Mouse (Mus musculus) monocyte, adult 2 months (primary cell): ENCODE results near the gene 4930432K21Rik.

Experiments used
- DNase-seq, 2 experiments: peaks; one replicate each; pipeline ENCODE4 v3.0.0; 2022; ENCODE audit warnings: low spot score in 2 of 2, low read depth in 1 of 2

4930432K21Rik gene

DNA sequence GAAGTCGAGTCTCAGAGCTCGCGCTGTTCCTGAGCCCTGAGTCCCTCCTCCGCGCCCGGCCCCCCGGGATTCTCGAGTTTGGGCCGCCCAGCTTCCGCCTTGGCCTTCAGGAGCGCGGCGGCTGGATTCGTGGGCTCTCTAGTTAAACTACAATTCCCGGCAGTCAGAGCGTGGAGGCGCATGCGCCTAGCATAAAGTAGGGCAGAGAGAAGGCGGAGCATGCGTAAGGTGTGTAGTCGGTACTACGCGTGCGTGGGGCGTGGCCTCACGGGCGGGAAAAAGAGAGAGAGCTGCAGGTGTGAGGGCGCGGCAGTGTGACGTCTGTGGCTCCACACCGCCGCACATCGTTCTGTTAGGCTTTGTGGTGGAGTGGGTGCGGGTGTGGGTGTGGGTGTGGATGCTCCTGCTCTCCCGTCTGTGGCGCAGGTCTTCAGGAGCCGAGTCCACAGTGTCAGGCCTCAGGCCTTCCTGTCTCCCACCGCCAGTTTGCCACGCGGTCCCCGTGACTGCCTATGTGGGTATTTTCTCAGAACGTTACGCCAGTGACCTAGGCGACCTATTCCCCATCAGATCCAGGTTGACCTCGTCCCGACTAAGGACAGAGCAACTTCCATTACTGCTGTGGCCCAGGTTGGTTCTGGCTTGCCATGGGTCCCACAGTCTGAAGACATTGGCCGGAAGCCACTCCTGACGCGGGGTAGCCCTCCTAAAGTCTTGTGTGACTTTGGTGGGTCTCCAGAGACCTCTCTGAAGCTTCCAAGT, at the start of gene 4930432K21Rik, which contains the start of gene Cc2d1a:
Gene 4930432K21Rik (plus strand): TSS at position 257 of the 762 bp plus-strand sequence.
Gene Cc2d1a (minus strand): TSS at position 168 of the 762 bp plus-strand sequence.
- peak; percentile 64 to 73 for DNase-seq

DNA sequence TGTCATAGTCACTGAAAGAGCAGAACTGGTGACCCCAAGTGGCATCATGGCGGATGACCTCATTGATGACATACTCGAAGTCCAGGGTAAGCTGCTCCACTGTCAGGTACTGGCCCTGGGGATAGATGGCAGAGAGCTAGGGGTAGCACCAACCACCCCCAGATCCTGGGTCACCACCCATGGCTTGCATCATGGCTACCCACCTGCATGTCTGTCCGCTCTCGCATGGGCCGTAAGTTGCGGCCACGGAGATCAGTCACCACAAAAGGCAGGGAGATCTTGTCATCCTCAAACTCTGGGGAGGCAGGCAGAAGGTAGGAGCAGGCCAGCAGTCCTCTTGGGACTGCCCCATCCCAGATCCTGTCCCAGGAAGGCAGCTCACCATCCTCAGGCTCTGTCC, 49.4 kb upstream of the 4930432K21Rik start:
- DNase-seq: no peak

GRCm38 (mm10) chr8:84101476-84102270, 46.2 kb upstream of the 4930432K21Rik start:
- DNase-seq: no peak

GRCm38 (mm10) chr8:84103601-84104000, 44.2 kb upstream of the 4930432K21Rik start:
- no peak for DNase-seq

- DNase-seq: peak in 1 of 2 experiments; percentile 25
These were observed 43.6 kb upstream of the 4930432K21Rik start for GRCm38 (mm10) chr8:84104221-84104620.

- peak; percentile 88 to 92 for DNase-seq
These were observed 42.9 kb upstream of the 4930432K21Rik start, which contains the start of gene Dcaf15 for GRCm38 (mm10) chr8:84104697-84105609. TSS of gene Dcaf15 (minus strand) at chr8:84104768.

- no peak for DNase-seq
These were observed 42.1 kb upstream of the 4930432K21Rik start for GRCm38 (mm10) chr8:84105676-84106075.

DNA sequence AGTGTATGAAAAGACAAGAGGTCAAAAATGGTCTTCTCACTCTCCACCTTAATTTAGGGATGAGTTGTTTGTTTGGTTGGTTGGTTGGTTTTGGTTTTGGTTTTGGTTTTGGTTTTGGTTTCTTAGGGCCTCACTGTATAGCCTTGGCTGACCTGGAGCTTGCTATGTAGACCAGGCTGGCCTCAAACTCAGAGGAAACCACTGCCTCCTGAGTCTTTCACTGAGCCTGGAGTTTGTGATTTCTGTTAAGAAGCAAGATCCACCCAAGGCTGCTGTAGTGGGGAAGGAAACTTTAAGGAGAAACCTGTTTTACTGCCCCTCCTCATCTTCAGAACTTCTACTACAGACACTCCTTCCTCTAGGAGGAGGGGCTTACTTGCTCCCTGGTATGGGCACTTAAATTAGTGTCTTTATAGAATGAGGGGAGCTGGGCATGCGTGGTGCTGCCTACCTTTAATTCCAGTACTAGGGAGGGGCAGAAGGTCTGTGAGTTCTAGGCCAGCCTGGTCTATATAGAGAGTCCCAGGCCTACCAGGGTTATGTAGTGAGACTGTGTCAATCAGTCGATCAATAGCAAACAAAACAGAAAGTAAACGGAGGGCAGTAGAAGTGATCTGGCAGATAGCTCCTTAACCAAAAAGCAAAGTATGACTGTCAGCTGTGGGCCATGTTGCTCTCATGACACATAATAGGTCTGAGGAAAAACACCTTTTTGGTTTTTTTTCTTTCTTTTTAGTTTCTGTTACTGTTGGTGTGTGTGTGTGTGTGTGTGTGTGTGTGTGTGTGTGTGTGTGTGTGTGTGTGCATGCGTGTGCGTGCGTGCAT, 41.4 kb upstream of the 4930432K21Rik start:
- DNase-seq: no peak

DNA sequence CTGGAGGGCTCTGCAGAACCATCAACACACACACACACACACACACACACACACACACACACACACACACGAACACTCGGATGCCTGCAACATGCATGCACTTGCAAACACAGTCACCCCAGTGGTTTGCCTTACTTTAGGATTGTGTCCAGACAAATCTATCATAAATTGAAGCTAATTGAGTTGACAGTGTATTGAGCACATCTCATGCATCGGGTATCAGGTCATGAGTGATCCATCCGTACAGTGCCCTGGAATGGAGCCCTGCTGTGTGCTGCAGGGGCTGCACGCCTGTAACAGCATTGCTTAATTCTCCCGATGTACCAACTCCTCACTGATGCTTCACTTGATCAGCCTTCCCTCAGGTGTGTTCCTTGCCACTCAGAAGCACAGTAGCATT, 32.2 kb upstream of the 4930432K21Rik start:
- DNase-seq: no peak

DNA sequence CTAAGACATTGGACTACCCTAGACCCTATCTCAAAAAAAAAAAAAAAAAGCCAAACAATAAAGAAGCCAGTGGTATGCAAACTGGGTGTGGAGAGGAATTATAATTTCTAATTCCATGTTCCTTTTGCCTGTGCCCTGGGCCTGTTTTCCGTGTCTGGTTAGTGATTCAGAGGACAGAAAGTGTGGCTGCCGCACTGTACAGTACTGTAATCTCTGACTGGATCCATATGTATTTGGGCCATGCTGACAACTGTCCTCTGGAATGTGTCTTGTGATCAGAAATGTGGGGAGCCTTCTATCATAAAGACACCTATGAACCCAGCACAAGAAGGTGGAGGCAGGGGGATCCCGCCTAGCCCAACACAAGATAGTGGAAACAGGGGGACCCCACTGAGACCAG, 25.7 kb upstream of the 4930432K21Rik start:
- DNase-seq: no peak

DNA sequence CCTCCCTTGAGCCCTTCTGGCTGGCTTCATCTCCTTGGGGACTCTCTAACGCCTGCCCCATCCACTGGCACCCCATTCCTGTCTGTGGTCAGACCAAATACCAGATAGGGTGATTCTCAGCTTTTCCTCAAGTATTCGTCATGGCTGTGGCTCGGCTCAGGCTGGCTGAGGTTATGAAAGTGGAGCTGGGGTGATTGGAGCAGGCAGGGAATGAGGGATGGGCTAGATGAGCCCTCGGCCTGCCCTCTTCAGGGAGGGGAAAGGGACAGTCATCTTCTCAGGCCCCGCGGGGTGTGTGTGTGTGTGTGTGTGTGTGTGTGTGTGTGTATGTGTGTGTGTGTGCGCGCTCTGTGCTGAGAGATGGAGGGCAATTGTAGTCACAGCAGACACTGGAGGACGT, 22.2 kb upstream of the 4930432K21Rik start, which contains the start of gene Podnl1:
Gene Podnl1 (plus strand): TSS at position 334 of the 400 bp plus-strand sequence.
- DNase-seq: no peak

DNA sequence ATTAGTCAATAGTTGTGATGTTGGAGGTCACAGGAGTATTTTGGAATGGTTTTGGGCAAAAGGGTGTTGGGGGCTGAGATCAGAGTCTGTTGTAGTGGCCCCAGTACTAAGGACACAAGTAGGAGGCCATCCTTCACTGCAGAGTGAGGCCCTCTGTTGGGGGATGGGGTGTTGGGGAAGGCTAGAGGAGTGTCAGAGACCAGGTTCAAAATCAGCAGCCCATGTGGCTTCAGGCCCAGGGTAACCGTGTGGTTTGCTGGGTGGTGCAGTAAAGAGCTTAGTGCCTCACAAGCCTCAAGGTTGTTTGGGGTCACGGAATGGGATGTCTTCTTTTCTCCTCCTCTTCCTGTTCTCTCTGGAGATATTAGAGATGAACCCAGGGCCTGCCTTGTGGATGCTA, 21.1 kb upstream of the 4930432K21Rik start:
- DNase-seq: no peak

DNA sequence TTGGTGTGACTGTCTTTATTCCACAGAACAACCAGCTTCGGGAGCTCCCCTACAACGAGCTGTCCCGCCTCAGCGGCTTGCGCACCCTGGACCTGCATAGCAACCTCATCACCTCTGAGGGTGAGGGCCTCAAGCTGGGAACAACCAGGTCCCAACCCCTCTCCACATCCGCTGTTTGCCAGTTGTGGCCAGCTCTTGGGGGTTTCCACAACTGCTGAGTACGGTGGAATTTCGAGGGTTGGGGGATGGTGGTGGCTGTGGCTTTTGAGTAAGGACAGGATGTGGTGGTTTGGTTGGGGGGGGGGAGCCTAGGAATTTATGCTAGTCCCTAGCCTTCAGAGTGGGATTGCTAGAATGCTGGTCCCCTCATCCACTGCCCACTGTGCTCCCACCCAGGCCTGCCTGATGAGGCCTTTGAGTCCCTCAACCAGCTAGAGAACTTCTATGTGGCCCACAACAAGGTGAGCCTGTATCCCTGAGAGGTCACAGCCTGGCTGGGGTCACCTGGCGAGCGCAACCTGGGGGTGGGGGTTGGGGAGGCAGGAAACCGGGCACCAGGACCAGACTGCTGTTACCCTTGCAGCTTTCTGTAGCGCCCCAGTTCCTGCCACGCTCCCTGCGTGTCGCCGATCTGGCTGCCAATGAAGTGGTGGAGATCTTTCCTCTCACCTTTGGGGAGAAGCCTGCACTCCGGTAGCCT, 20.5 kb upstream of the 4930432K21Rik start:
- no peak for DNase-seq

- no peak for DNase-seq
These were observed 19.5 kb upstream of the 4930432K21Rik start for GRCm38 (mm10) chr8:84128277-84128676.

- DNase-seq: no peak
These were observed 17.0 kb upstream of the 4930432K21Rik start for GRCm38 (mm10) chr8:84130806-84131205.

DNA sequence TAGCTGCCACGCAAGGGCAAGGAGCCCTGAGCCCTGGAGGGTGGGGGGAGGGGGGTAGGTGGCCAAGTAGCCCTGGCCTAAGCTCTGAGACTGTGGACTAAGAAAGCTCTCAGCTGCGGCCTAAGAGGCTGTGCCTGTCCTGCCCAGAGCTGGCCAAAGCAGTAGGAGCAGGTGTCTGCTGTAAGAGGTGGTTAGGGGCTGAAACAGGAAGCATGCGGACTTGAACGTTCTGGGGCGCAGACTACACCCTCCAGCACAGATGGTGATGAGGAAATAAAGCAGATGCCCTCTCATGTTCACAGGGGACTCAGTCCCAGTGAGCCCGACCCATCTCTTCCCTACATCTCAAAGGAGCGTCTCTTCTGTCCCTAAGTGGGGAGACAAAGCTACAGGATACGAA, 15.6 kb upstream of the 4930432K21Rik start:
- no peak for DNase-seq

DNA sequence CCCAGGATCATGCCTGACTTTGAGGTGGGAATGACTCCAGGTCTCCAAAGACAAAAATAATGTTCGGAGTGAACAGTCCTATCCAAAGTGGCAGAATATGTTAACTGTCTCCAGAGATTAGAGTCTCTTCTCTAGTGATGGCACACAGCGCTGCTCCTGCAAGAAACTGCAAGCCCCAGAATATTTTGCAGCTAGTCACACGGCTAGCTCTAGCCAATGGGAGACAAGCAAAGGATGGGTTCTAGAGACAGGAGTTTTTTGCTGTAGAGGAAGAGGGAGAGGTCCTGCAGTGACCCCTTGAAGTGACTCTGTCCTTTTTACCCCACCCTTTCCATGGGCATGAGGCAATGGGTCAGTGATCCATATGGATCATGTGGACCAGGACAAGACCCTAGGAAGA, 10.0 kb upstream of the 4930432K21Rik start:
- DNase-seq: no peak

- DNase-seq: no peak
These were observed 7.0 kb upstream of the 4930432K21Rik start for GRCm38 (mm10) chr8:84140838-84141237.

GRCm38 (mm10) chr8:84144636-84145245, 3.1 kb upstream of the 4930432K21Rik start:
- DNase-seq: no peak
